Mouse (Mus musculus) liver, embryonic 16.5 days (tissue): ENCODE data around the gene Cxcl3. TPM values are rescaled to one million over a fixed set of nuclear protein-coding genes. Genes with fewer than 3 reads are reported as not detected.

Experiments used
- ATAC-seq: fragments of 200-750 bp; cut with Nextera tagmentation; 2 replicates; pipeline ENCODE4 v1.8.0; 2017; ENCODE audit warnings: low read depth, mild to moderate bottlenecking, moderate number of reproducible peaks, moderate library complexity
- H3K27ac ChIP-seq: fragments of 300-500 bp; sonication (generic); 2 replicates; pipeline ENCODE4 v1.5.1; 2014; ENCODE audit warnings: mild to moderate bottlenecking, low read length
- H3K27me3 ChIP-seq: fragments of 300-500 bp; sonication (generic); 2 replicates; pipeline ENCODE4 v1.6.1; 2014; ENCODE audit warnings: low read depth, low read length, mixed read lengths; ENCODE audit not compliant: control insufficient read depth, insufficient read depth
- H3K36me3 ChIP-seq: fragments of 300-500 bp; sonication (generic); 2 replicates; pipeline ENCODE4 v1.6.1; 2014; ENCODE audit warnings: mild to moderate bottlenecking; ENCODE audit not compliant: control insufficient read depth, insufficient read depth
- H3K4me1 ChIP-seq: fragments of 300-500 bp; sonication (generic); 2 replicates; pipeline ENCODE4 v1.6.1; 2014; ENCODE audit warnings: low read depth, low read length, mixed read lengths; ENCODE audit not compliant: control insufficient read depth
- H3K4me2 ChIP-seq: fragments of 300-500 bp; sonication (generic); 2 replicates; pipeline ENCODE4 v1.6.1; 2014; ENCODE audit warnings: low read depth, low read length, mixed read lengths
- H3K4me3 ChIP-seq: fragments of 300-500 bp; sonication (generic); 2 replicates; pipeline ENCODE4 v1.5.1; 2014; ENCODE audit warnings: low read depth, mild to moderate bottlenecking, low read length
- H3K9ac ChIP-seq: fragments of 300-500 bp; sonication (generic); 2 replicates; pipeline ENCODE4 v1.6.1; 2014; ENCODE audit warnings: low read depth, low read length
- H3K9me3 ChIP-seq: fragments of 300-500 bp; sonication (generic); replicated peaks from 2 replicates; pipeline ENCODE4 v1.6.1; 2016; ENCODE audit warnings: low read length; ENCODE audit not compliant: control insufficient read depth
- WGBS: fragments of 180-500 bp; shearing (Covaris S2); extraction: QIAGEN DNeasy Blood & Tissue Kit; methylation state at CpG from one replicate; pipeline ENCODE4 v1.1.7; 2014; ENCODE audit not compliant: insufficient replicate concordance; 5-methylcytosine and 5-hydroxymethylcytosine counted together
- polyA plus RNA-seq: library from polyadenylated mRNA; unstranded; fragments of >200 nt; fragmentation: Nextera tagmentation; extraction: Ambion mirVana; gene quantifications from 2 replicates; pipeline ENCODE4 v1.2.1, GENCODE M21; 2015

The Cxcl3 gene
- polyA plus RNA-seq, 1 experiment from 2014 or later: not detected

- no peak overlapping the region for H3K4me3 ChIP-seq
- H3K9me3 ChIP-seq: no peaks in the 10 kb centered on the region
- H3K27me3 ChIP-seq: peaks cover 8% of the 10 kb centered on the region
- H3K9ac ChIP-seq: no peak overlapping the region
- no peaks in the 10 kb centered on the region for H3K4me1 ChIP-seq
- ATAC-seq: no peak
- H3K27ac ChIP-seq: no peak overlapping the region
- H3K4me2 ChIP-seq: no peak overlapping the region
- WGBS: 64% methylated on average over 12 of the region's 12 CpGs
- no peaks in the 10 kb centered on the region for H3K36me3 ChIP-seq
Observed at GRCm38 (mm10) chr5:90763912-90764665, 21.8 kb upstream of the Cxcl3 start.

DNA sequence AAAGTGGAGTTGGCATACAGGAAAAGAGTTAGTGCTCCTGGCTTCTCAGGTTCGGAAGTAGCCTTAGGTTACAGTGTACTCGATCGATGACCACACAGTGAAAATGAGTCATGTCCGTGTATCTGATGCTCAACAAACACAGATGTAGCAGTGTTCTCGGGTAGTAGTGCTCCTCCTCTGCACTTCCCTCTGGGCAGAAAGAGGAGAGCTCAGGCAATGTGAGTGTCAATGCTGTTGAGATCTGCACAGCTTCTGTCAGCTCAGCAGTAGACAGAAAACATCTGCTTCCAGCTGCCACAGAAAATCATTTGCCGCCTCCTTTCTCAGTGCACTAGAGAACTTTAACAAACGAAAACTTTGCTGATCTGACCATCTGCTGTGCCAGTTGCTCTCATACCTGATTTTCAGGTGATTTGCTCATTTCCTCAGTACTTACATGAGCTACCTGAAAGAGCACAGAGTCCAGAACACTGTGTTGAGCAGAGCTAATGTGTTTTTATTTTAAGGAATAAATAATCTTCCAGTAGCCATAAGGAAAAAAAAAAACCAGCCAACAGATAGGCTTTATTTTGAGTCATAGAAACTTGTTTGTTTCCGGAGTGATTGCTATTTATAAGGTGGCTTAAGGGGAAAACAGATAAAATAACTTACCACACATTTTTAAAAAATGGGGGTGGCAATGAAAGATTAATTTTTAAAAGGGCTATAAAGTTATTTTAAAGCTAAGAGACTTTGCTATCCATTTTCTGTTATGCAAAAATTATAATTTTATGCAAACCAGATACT is 19.9 kb upstream of the Cxcl3 start:
- Histone ChIP-seq H3K9me3 (no peaks in the 10 kb centered on the region), H3K4me3 (no peak overlapping the region), H3K4me2 (no peak overlapping the region), H3K27me3 (no peaks in the 10 kb centered on the region), H3K36me3 (no peaks in the 10 kb centered on the region), H3K9ac (no peak overlapping the region), H3K4me1 (no peaks in the 10 kb centered on the region), H3K27ac (no peak overlapping the region)
- ATAC-seq: no peak
- WGBS: 43% methylated on average over 8 of the region's 8 CpGs

GRCm38 (mm10) chr5:90768218-90768617 is 17.7 kb upstream of the Cxcl3 start, which contains the start of gene Ppbp:
Gene Ppbp, plus strand, starts transcription at chr5:90768518.
- no peaks in the 10 kb centered on the region for H3K4me1 ChIP-seq
- 39% methylated on average over 3 of the region's 3 CpGs for WGBS
- H3K9ac ChIP-seq: no peak within 1 kb of the TSS
- no peak within 1 kb of the TSS for H3K4me3 ChIP-seq
- no peaks in the 10 kb centered on the region for H3K27me3 ChIP-seq
- H3K27ac ChIP-seq: no peak within 1 kb of the TSS
- no peaks in the 10 kb centered on the region for H3K9me3 ChIP-seq
- ATAC-seq: no peak
- H3K36me3 ChIP-seq: no peaks in the 10 kb centered on the region
- H3K4me2 ChIP-seq: no peak within 1 kb of the TSS

GRCm38 (mm10) chr5:90771369-90771768 is 14.5 kb upstream of the Cxcl3 start:
- no peak overlapping the region for H3K4me3 ChIP-seq
- no peak overlapping the region for H3K9ac ChIP-seq
- H3K36me3 ChIP-seq: no peaks in the 10 kb centered on the region
- WGBS: 32% methylated on average over 3 of the region's 3 CpGs
- no peak overlapping the region for H3K4me2 ChIP-seq
- H3K4me1 ChIP-seq: no peaks in the 10 kb centered on the region
- H3K9me3 ChIP-seq: no peaks in the 10 kb centered on the region
- H3K27me3 ChIP-seq: no peaks in the 10 kb centered on the region
- no peak for ATAC-seq
- H3K27ac ChIP-seq: no peak overlapping the region

DNA sequence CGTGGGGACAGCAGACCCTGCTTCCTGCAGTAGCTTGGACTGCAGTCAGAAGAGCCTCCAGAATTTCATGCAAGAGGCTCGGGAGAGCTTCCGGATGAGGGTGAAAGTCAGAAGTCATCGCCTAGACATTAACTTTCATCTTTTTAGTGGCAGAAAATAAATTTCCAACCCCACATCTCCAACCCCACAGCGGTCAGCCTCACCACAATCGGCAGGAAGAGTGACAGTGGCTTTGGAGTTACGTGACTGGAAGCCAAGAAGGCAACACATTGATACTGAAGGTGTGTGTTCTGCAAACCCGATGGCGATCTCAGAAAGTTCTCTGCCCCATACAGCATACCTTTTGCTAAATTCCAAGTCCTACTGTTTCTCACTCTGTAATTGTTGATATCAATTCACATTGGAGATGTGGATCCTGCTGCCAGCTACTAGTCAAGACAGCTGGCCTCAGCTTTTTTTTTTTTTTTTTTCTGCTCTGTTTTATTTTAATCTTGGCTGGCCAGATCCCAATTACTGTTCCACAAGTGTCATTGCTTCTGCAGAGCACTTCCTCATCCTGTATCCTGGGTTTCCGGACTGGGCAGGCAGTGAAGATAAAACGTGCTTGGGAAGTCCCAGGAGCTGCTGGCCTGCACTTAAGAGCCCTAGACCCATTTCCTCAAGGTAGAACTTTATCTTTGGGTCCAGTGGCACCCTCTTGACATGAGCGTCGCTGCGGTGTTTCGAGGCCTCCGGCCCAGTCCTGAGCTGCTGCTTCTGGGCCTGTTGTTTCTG is 13.8 kb upstream of the Cxcl3 start, which contains the start of gene Pf4:
Gene Pf4, plus strand, starts transcription at position 556 of the 774 bp plus-strand sequence.
- H3K4me1 ChIP-seq: no peaks in the 10 kb centered on the region
- no peak within 1 kb of the TSS for H3K4me3 ChIP-seq
- no peak within 1 kb of the TSS for H3K27ac ChIP-seq
- peak; percentile 62 for ATAC-seq
- 13% methylated on average over 16 of the region's 16 CpGs for WGBS
- H3K27me3 ChIP-seq: no peaks in the 10 kb centered on the region
- H3K9me3 ChIP-seq: no peaks in the 10 kb centered on the region
- H3K36me3 ChIP-seq: no peaks in the 10 kb centered on the region
- peak within 1 kb of the TSS; percentile 20; the same call in 1 of the 2 replicates for H3K4me2 ChIP-seq
- no peak within 1 kb of the TSS for H3K9ac ChIP-seq

GRCm38 (mm10) chr5:90775562-90775961 is 10.3 kb upstream of the Cxcl3 start:
- 15% methylated on average over 5 of the region's 5 CpGs for WGBS
- Histone ChIP-seq H3K27ac (no peak overlapping the region), H3K4me3 (no peak overlapping the region), H3K27me3 (no peaks in the 10 kb centered on the region), H3K4me1 (no peaks in the 10 kb centered on the region), H3K36me3 (no peaks in the 10 kb centered on the region), H3K9ac (no peak overlapping the region), H3K9me3 (no peaks in the 10 kb centered on the region), H3K4me2 (no peak overlapping the region)
- ATAC-seq: peak; percentile 66

- H3K27me3 ChIP-seq: no peaks in the 10 kb centered on the region
- WGBS: 75% methylated on average over 10 of the region's 10 CpGs
- no peak for ATAC-seq
Observed at GRCm38 (mm10) chr5:90777621-90778020, 8.3 kb upstream of the Cxcl3 start.

GRCm38 (mm10) chr5:90778856-90779255 is 7.0 kb upstream of the Cxcl3 start:
- H3K4me2 ChIP-seq: no peak overlapping the region
- no peak for ATAC-seq
- H3K4me1 ChIP-seq: no peaks in the 10 kb centered on the region
- H3K27me3 ChIP-seq: no peaks in the 10 kb centered on the region
- WGBS: 60% methylated on average over 6 of the region's 6 CpGs
- H3K4me3 ChIP-seq: no peak overlapping the region
- H3K9ac ChIP-seq: no peak overlapping the region
- no peaks in the 10 kb centered on the region for H3K36me3 ChIP-seq
- H3K27ac ChIP-seq: no peak overlapping the region
- H3K9me3 ChIP-seq: no peaks in the 10 kb centered on the region

More at GRCm38 (mm10) chr5:90777621-90778020, 8.3 kb upstream of the Cxcl3 start:
- Histone ChIP-seq H3K9ac (no peak overlapping the region), H3K4me2 (no peak overlapping the region), H3K36me3 (no peaks in the 10 kb centered on the region), H3K4me1 (no peaks in the 10 kb centered on the region), H3K27ac (no peak overlapping the region), H3K9me3 (no peaks in the 10 kb centered on the region), H3K4me3 (no peak overlapping the region)
